Mouse (Mus musculus) fat pad, adult 2 months (tissue): ENCODE measurements around the gene Trim8.

ENCODE experiments used
- DNase-seq: peaks from one replicate; pipeline ENCODE4 v3.0.0-alpha.2; 2011; ENCODE audit warnings: low read depth, low spot score; ENCODE audit errors: extremely low read depth

The Trim8 gene

DNA sequence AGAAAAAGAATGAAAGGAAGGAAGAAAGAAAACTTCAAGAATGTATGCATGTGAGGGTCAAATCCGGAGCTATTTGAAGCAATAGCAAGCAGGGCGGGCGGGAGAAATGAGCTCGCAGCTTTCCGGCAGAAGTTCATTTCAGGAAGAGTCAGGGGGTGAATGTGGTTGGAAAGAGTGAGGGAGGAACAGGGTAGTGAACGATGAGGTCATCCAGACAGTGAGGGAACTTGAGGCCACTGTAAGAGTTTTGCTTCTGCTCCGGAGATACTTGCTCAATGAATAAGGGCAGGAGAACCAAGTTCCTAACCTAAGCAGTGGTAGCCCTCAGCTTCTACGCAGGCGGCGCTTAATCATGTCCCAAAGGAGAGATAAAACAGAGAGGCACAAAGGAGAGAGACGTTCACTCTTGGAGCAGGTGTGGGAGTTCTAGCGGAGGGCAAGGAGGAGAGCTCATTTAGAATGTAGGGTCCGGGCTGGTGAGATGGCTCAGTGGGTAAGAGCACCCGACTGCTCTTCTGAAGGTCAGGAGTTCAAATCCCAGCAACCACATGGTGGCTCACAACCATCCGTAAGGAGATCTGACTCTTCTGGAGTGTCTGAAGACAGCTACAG lies 21.0 kb downstream of the Trim8 start:
- DNase-seq: no peak

DNA sequence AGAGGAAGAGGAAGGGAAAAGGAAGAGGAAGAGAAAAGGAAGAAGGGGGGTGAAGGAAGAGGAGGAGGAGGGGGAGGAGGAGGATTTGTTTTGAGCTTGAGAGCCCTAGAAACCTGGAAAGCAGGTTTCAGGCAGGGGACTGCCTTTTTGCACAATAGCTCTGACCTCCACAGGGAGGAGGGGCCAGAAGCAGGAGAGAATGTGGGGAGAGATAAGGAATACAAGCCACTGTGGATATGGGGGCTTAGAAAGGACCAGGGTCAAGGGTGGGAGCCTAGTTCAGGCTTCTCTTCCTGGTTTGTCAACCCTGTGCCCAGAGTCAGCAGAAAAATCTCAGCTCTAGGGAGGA lies 21.6 kb downstream of the Trim8 start:
- no peak for DNase-seq

DNA sequence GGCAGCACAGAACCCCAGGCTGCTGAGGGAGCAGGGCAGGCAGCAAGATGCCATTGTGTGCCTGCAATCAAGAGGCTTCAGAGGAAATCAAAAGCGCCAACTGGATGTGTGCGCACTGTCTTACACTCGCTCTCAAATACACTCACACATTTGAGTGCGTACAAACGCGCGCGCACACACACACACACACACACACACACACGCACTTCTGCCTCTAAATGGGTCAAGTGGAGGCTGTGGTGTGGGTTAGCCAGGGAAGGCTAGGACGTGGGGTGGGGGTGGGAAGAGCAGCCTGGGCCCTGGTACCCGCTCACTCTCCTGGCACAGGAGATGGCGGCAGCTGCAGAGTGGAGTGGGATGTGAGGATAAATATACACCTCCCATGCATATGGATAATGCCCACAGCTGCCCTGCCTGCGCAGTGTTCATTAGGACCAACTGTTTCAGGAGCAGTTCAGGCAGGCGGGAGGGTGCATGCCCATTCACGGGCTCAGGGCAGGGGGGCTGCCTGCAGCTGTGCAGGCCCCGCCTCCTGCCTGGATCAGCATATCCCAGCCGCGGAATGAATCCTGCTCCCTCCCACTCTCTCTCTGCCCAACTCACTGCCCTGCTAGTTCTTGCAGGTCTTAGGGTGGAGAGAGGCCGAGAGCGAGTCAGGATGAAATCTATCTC lies 22.1 kb downstream of the Trim8 start:
- DNase-seq: no peak

DNA sequence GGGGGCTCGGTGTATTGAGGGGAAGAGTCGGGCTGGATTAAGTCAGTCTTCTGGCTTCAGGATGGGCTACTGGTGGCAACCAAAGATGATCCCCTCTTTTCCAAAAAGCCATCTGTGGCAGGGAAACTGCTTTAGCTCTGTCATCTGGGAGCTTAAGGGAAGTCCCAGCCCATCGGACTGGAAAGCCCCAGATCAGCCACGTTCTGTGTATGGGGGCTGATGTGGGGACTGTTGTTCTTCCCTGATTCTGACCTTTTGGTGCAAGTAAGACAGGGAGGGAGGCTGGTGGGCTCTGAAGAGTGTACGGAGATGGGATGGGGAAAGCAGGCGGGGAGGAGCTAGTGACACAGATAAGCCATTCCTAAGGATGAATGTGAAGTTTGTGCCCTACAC lies 22.6 kb downstream of the Trim8 start:
- no peak for DNase-seq

DNA sequence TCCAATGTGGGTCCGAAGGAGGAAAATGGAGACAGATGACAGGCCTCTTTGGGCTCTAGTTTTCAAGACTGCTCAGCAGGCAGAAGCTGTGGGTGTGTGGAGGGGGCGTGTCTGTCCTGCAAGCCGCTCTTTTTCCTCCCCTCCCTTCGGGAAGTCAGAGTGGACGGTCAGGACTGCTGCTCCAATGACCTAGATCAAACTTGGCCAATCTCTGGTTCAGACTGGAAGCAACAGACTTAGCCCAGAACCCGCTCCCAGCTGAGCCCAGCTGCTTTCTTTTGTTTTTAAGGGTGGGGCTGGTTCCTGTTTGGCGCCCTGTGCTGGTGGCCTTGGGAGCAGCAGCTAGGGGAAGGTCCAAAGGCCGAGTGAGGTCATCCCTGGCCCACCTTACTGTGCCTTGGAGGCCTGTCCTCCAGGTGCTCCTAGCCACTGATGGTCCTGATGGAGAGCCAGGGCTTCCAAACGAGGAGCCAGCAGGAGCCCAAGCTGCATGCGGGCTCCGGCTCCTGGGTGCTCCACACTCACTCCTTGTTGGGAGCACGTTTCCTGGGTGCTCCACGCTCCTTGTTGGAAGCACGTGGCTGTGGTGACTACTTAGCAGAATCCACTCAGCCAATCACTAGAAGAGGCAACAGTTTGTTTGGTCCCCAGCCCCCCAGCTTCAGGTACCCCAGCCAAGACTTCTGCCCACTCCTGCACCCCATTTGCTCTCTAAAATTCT lies 23.3 kb downstream of the Trim8 start:
- DNase-seq: no peak

DNA sequence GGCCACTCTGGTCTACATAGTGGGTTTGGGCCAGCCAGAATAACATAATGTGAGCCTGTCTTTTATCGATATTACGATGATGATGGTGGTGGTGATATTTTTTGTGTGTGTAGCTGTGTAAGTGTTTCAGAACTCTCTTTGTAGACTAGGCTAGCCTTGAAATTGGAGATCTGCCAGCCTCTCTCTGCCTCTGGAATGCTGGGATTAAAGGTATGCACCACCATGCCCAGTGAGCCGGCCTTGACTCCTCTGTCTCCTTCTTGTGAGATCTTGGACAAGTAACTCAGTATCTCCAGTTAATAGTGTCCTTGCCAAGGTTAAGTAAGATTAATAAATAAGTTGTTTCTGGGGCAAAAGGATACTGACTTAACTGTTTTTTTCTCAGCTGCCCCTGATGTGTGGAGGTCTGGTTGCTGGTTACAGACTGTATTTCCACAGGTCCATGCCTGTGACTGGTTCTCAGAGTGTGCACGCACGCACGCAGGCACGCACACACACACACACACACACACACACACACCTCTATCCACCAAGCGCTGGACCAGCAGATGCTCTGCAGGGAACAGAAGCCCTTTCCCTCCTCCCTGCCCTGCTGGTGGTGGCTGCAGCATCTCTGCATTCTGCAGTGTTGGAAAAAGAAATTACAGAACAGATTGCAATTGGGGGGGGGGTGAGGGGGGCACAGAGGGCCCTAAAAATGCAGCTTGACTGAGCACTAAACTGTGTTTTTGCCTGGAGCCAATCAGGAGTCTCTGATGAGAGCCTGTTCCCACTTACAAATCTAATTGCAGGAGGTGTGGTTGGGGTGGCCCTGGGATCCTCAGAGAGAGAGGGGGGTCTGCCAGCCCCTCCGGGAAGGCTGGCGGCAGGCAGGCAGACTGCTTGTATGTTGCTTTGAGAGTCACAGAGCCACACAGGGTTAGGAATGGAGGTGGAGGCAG lies 24.5 kb downstream of the Trim8 start:
- no peak for DNase-seq

DNA sequence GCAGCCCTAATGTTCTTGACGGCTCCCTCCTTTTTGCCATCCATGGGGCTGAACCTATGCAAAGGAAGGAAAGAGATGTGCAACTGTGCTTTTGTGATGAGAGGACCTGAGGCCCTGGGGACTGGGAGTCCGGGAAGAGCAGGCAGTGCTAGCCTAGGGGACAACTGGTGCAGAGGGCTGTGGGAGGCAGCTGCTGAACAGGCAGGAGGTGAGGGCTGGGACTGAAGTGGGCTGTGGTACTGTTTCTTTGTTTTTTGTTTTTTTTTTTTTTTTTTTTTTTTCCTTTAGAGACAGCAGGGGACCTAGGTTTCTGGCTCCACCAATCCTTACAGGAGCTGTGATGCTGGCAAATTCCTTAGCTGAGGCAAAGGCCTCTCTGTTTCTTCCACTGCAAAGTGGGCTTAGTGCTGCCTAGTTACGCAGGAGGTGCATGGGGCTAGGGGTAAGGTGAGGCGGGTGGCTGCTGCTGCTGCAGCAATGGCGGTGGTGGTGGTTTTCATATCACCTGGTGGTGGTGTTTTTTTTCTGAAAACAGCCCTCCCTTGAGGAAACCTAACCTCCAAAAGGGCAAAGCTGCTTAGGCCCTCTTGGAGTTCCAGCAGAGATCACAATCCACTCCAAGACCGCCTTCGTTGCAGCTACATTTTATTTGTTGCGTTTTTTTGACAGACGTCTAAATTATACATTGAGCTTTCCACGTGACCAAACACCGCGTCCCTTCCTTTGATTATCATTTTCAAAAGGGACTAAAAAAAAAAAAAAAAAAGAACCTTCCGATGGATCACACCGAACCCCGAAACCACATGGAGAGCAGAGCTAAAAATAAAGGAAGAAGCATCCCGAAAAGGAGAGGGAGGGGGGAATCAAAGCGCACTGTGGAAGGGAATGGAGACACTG lies 26.4 kb downstream of the Trim8 start:
- no peak for DNase-seq

DNA sequence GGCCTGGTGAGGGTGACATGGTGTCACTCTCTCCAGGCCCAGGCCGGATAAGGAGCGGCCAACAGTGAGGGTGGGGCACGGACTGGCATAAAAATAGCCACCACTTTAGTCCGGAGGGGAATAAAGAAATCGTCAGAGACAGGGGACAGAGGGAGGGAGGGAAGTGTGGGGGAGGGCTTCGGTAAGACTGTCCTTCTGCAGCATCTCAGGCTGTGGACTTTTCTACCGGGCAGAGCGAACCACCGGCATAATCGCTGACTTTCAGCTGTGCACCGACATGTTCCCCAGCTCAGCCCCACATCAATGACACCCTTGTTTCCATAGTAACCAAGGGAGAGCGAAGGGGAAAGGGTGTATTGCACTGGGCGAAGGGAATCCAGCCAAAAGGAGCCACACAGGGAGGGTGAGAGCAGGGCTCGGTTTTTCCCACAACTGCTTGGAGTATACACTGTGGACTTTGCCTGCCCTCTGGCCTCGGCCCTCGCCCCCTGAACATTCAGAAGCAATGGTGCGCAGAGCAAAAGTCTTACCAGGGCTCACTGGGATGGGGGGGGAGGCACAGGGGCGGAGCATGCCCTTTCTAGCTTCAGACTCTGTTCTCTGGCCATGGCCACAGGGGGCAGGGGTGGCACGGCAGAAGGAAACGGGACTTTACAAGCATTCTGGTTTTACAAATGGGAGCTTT lies 27.2 kb downstream of the Trim8 start:
- no peak for DNase-seq

DNA sequence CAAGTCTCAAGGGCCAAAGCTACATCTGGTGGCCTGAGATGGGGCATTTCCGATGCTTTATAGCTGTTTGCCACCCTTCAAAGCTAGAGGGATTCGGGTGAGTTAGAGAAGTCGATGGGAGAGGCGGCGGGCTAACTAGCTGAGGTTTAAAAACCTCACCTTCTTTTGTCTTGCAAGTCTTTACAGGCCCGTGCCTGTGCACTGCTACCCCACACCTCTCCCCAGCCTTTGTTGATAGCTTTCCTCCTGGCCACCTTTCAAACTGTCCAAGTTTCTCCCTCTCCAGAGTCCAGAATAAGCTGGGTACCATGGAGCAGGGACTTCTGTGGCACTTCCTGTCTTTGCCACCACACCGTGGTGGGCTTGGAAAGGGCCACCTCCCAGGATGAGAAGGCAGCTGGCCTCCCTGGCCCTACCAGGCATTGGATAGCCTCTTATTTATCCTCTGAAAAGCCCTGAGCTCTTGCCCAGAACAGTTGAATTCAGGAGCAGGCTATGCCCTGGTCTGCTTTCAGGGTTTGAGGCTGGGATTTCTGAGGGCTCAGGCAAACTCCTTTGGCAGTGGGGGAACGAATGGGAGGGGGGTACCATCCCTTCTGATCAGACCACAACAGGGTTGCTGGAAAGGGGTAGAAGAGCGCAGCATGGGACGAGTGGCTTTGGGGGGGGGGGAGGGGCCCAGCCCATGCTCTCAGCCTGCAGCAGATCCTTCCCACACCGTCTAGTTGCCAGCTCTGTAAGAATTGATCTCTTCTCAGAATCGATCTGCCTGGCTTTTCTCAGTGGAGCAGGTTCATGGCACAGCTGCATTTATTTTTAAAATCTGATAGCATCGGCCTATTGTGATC lies 28.3 kb downstream of the Trim8 start:
- no peak for DNase-seq

DNA sequence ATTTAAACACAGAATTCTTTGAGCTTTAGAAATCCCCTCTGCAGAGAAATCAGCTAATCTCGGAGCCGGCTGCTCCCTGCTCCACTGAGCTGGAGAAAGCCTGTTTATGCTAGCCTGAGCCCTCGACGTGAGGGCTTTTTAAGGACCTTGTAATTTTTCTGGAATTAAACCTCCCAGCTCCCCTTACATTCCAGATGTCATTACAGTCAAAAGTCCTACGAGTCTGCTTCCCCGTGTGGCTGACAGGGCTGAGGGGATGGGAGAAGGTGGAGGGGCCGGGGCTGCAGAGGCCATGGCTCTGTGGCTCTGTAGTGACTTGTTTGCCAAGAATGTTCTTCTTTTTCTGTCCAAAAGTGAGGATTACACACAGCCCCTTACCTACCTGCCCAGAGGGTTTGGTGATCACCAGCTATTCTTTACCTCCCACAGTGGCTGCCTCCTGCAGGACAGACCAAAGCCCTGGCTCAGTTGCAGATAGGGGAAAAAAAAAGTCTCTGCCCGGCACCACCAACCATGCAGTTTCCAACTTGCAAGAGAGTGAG lies 29.0 kb downstream of the Trim8 start:
- DNase-seq: no peak

DNA sequence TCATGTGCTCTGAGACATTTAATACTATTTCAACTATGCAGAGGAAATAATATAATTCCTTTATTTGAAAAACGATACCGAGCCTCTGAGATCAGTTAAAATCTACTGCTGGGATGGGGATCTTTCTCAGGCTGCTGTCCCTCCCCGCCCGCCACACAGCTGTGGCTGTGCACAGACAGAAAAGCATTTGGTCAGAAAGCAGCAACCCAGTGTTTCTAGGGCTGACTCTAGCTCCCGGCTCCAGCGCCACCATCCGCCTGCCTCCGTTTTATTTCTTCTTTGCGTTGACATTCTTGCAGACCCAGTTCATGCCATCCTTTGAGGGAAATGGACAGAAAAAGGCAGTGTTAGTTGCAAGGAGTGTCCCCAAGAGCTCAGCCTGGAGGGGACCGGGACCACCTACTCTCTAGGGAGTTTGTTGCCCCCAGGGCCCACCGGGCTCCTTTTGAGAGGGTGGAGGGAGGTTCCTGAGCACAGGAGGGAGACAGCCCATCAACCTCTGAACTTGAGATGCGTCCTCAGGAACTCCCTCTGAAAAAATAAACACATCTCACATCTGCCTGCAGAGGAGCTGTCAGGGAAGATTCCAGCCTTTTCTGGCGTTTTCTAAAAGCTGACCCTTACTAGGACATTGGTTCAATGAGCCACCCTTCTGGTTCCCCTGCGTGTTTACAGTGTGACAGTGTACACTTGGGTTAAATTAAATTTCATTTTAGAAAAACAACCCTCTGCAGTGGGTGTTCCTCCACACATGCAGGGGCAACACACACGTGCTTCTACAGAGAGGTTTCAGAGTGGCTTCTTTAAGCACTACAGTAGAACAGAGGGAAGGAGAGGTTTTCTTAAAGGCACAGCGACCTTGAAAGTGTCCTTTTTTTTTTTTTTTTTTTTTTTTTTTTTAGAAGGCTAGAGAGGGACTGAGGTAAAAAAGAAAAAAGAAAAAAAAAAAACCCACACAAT lies 29.8 kb downstream of the Trim8 start:
- no peak for DNase-seq

DNA sequence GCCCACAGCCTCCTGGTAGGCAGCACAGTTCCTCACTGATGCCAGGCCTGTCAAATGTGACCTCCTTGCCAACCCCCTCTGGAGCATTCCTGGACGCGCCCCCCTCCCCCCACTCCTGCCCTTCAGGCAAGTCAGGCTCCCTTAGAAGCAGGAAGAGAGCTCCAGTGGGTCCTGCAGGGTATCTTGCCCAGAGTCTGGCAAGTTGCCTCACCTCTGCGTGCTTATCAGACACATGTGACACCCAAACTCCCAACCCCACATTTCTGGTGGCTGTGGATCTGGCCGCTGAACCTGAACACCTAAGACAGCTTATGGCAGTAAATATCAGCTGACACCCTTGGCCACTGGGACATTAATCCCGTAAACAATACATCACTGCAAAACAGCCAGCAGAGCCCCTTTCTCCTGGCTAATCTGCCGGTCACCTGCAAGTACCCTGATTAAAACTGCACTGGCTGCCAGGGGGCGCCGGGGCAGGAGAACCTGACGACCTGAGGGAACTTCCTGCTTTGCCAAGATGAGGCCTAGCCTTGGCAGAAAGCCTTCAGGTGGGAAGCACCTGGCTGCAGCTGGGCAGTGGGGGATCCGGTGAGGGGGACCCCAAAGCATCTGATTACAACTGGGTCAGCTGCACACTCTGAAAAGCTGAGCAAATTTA lies 30.7 kb downstream of the Trim8 start:
- no peak for DNase-seq

DNA sequence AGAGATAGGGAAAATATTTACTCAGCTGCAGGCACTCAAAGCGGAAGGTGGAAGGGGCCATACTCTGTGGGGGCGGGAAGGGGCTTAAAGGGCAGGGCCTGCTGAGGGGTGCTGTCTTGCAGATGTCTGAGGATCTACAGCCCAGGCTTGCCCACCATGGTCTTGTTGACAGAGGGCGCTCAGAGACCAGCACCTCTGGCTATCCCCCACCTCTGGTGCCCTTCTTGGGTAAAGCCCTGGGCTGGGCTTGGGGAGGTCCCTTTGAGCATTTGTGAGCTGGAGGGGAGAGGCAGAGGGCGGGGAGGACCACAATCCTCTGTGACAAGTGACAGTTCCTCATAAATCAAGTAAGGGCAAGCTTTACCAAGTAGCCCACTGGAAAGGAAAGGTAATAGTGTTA lies 31.6 kb downstream of the Trim8 start:
- no peak for DNase-seq

DNA sequence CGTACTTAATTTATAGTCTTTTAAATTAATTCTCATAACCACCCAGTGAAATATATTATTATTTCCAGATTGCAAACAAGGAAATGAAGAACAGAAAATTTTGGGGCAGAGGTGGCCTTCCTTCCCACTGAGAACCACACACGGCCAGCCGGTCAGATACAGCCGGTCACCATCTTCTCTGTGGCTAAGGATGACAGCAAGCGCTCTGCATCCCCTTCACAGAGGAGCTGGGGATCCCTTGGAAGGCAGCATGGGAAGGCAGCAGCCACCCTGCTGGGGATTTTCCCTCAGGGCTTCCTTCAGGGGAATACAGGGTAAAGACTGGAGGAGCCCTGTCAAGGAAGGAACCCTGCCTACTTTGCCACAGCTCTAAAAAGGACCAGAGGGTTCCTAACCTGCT lies 32.0 kb downstream of the Trim8 start:
- no peak for DNase-seq

DNA sequence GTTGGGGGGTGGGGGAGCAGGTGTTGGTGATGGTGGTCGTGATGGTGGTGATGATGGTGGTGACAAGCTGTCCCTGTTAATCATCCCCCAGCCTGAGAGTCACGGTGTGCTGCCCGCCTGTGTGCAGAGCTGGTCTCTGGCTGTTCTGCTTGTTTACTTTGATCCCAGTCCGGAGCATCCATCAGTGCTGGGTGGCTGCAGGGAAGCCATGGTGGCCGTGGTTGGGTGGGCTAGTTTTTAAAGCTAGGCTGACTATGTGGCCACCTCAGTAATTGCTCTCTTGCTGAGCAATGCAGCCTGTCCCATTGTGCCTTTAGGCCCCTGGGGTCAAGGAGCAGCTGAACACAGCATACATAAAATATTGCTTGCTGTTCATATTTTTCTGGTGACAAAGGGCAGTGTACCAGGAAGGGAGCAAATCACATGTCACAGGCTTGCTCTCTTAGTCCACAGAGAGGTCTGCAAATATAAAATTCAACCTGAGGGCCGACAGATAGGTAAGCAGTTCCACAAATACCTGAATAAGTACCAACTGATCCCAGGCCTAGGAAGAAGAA lies 33.1 kb downstream of the Trim8 start:
- DNase-seq: no peak

DNA sequence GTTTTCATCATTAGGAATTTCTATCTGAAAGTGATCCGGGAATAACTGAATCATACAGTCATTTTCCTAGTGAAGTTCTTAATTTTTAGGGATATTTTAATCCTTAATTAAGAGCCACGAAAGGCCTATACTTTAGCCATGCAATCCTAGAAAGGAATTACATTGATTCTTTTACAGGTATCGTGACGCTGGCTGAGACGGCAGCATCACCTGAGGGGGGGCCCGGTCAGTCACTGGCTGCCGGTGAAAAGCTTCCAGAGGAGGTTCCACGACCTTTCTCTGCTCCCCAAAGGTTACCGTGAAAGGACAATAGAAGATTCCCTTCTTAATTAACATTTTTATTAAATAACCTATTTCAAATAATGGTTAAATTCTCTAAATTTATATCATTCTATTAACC lies 35.9 kb downstream of the Trim8 start:
- DNase-seq: no peak

DNA sequence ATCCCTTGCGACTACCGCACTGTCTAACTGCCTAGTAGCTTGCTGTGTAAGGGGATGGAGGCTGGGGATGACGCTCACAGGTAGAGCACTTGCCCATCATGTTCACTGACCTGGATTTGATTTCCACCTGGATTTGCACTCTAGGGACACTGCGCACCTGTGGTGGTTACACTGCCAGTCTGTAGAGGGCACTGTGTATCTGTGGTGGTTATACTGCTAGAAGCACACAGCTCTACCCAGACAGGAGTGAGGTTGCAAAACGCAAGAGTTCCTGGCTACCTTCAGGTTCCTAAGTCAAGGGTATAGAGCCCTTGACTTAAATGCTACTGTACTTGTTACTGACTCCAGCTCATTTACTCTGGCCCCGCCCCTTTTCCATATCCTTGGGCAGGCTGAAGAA lies 36.7 kb downstream of the Trim8 start:
- DNase-seq: no peak
